Mouse (Mus musculus) liver, adult (tissue): Measurements from ENCODE around the gene Kcnmb2.

Experiments used
- GATA4 ChIP-seq: IDR thresholded peaks from 2 replicates; pipeline ENCODE4 v1.6.1; 2014; ENCODE audit warnings: mild to moderate bottlenecking, low read length; ENCODE audit not compliant: insufficient replicate concordance

Kcnmb2 gene

DNA sequence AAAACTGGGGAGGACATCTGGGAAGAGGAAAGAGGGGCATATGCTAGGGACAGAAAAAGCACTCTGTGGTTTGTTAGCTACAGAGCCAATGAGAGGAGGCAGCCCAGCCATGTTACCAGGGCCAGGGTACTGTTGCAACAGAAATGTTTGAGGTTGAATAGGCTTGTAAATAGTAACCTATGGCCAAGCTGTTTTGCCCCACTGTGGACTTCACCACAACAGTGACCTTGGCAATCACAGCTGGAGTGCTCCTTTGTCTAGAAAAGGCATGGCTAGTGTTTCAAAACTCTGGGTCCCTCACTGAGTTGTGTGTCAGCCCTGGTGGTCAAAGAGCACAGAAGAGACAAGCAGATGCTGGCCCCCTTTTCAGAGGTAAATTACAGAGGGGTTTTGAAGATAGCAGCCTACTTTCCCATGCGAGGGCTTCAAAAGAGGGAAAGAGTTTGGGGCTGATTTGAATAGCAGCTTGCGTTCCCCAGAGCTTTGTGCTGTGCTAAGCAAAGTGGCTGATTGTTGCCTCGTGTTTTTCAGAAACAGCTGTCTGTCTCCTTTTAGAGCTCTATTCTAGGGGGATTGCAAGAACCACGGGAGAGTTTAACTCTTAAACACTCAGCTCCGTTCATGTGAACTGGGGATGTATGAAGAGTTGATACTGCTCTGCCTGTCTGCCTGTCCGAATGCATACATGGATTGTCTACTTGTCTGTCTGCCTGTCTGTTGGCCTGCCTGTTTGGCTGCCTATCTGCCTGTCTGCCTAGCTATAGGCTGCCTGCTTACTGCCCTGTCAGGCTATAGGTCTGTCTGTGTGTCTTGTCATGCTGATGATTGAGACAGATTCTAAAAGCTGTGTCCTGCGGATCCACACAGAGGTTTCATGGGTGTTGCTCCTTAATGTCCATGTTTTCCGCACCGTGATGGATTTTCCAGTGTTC lies 165.0 kb downstream of the Kcnmb2 start:
- no peak for TF ChIP-seq GATA4

DNA sequence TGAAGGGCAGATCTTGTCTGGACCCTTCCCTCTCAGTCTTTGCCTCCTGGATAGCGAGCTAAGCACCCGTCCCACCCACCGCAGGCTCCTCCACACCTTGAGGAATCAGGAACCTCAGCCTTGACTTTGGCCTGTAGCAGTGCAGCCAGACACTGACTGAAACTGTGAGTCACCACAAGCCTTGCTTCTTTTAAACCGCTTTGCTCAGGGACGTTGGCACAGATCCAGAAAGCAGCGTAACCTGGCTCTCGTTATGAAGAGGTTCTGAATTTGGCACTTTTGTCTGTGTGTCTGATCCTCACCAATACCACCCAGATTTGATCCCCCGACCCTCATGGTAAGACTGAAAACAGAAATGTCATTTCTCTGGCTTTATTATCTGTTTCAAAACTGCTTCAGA lies 171.6 kb downstream of the Kcnmb2 start:
- TF ChIP-seq GATA4, result no peak

DNA sequence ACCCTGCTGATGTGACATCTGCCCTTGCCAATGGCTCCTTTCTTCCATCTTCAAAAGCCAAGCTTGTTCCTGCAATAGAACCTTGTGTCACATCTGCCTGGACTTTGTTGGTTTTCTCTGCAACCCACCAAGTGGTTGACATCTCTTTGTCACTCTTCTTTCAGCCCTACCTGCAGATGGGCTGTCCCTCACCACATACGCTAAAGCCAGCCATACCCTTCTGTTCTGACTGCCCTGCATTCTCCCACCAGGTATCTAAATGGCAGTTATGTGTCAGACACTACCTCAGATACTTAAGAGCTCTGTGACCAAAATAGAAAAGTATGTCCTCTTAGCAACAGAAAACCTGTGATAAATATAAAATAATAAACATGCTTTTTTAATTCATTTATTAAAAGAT lies 186.5 kb downstream of the Kcnmb2 start:
- TF ChIP-seq GATA4, result no peak

DNA sequence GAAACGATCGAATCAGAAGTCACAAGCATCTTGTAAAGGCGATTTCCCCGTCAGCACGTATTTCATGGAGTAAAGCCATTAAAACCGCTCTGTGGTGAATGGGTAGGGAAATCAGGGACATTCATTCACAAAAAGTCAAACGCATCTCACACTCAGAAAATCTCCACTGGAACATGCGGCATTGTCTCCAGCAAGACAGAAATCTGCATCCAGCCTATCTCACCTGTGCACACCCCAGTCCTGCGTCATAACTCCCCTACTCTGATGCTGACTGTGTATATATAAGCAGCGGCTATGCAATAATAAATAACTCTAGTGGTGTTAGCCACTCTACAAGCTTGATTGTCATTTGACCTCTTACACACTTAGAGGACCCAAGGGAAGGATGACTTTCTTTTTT lies 199.1 kb downstream of the Kcnmb2 start:
- TF ChIP-seq GATA4, result no peak

DNA sequence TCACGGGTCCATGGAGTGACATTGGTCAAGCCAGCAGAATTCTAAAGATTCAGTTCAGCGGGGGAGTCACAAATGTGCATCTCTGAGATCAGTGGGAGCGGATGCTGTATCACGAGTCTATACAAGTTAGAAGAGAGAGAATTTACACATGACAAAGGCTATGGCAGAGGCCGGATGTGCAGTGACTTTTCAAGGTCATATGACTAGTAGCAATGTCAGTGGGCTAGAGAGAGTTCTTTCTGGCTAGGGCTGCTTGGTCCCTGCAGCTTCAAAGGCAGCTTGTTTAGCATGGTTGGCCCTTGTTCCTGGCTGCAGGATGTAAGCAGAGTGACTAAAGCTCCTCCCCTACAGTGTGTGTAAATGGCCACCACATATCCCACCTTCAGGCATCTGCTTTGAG lies 217.5 kb downstream of the Kcnmb2 start:
- no peak for TF ChIP-seq GATA4

DNA sequence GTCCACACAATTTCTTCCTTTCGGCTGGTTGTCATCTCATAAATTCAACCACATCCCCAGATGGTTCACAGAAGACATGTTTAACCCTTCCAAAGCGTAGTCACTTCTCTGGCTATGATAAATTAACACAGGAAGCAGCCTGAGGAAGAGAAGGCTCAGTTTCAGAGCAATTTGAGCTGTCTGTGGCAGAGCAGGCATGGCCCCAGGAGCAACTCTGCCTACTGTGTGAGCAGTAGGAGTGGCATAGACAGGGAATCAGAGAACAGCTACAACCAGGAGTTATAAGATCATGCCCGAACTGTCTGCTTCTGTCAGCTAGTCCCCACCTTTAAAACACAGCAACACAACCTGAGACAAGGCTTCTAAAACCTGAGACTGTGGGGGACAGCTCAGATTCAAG lies 219.4 kb downstream of the Kcnmb2 start:
- TF ChIP-seq GATA4, result no peak

DNA sequence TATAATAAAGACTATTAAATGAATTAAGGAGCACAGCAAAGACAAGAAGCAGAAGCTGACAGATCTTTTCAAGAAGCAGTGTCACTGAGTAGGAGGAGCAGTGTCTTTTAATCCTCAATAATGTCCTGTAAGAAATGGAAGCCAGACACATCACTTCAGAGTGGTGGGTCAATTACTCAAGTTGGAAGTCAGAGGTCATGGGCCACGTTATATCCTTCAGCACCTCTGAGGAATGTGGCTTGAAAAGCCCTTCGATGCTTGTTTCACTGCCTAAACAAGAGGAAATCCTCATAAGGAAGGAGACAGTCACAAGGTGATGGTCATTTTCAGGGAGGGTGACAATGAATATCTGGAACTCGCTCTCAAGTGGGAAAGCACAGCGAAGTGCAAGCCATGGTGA lies 223.1 kb downstream of the Kcnmb2 start:
- TF ChIP-seq GATA4, result no peak

DNA sequence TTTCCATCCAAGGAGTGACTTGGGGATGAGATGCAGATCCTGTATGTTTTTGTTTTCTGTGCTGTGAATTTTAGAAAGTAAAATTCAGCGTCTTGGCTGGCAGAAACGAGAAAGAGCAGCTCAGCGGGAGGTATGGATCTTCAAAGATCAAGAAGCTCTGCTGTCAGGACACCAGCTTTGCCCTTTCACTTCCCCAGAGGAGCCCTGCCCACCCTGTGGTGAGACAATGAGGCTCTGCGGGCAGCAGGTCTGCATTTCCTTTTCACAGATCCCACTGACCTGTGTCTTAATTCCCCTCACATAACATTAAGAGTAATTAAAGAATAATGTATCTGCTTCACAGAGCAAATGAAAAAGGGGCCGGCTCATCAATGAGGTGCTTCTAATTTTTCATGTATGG lies 226.1 kb downstream of the Kcnmb2 start:
- no peak for TF ChIP-seq GATA4

DNA sequence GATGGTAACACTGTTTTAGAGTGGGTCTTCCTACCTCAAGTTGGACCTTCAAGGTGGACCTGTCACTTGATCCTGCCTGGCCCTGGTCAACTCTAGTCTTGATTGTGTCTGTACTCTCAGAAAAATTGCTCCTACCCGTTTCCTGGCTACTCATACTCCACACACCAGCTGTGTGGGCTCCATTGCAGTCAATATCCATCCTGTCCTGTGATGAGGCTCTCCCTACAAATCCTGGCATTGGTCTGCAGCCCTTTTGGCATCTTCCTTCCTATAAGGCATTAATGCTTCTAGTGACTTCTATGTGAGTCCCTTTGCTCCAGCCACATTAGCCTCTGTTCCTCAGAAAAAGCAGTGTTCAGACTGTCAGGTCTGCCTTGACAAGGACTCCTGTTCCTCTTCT lies 228.4 kb downstream of the Kcnmb2 start:
- TF ChIP-seq GATA4, result no peak

DNA sequence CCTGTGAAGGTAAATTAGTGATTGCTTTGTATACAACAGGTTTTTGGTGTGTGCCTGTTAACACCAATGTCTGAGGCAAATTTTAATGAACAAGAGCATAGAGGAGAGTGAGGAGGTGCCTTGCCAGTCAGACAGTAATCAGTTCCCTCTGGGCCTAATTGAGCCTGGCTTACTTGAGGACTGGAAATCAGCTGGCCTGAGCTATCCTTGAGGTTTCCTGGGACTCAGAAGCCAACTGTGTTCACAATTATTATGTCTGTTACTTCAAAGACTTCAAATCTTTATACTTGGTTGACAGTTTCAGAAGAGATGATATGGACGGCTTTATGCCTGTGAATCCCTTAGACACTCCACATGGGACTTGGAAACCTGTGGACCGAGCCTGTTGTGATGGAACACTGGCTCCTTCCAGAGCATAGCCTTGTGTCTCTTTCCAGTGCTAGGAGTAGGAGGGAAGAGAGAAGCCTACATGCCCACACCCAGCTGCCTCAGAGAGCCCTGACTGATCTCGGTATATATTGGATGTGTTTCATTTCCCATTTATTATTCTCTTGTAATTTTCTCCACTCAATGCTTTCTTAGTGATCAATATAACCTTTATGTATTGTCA lies 230.2 kb downstream of the Kcnmb2 start:
- TF ChIP-seq GATA4, result no peak

DNA sequence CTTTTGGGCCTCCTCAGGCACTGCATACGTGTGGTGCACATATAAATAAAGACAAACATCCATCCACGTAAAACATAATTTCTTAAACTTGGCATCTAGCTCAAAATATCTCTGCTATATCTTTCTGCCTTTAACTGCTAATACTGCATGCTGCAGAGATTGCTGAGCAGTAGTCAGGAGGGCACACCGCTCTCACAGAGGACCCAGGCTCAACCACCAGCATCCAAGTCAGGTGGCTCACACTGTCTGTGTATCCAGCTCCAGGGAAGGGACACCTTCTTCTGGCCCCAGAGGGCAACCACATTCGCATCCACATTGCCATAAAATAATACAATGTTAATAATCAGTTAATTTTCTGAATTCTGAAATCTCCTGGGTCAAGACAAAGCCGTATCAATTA lies 241.9 kb downstream of the Kcnmb2 start:
- no peak for TF ChIP-seq GATA4

DNA sequence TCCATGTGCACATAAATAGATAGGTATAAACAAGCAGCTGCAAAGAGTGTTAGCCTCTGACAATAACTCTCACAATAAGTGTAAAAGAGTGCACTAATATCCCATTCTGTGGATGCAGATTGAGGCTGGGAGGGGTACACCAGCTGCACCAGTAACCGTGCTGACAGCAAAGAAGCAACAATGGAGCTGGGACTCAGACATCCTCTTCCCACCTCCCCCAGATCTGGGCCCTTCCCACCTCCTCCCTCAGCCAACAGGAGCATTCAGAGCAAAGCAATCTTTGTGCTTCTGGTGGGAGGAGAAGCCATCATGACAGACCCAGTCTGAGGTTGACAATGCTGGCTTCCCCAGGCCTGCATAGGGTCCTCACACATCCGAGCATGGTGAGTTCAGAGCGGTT lies 242.3 kb downstream of the Kcnmb2 start:
- no peak for TF ChIP-seq GATA4

DNA sequence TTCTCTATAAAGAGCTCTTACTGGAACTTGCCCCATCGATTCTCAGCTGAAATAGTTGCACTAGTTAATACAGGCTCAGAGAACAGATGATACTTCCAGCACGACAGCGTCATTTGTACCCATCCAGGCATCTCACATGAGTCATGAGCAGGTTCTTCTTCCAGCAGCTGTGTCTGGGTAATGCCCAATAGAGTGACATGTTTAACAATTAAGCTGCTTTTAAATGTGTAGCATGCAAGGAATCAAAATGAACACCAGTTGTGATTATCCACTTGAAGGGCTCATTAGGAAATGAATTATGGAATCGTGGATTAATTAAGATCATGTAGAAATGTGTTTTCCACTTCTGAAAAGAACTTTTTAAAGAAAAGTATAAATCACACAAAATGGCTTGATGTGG lies 245.4 kb downstream of the Kcnmb2 start:
- no peak for TF ChIP-seq GATA4

DNA sequence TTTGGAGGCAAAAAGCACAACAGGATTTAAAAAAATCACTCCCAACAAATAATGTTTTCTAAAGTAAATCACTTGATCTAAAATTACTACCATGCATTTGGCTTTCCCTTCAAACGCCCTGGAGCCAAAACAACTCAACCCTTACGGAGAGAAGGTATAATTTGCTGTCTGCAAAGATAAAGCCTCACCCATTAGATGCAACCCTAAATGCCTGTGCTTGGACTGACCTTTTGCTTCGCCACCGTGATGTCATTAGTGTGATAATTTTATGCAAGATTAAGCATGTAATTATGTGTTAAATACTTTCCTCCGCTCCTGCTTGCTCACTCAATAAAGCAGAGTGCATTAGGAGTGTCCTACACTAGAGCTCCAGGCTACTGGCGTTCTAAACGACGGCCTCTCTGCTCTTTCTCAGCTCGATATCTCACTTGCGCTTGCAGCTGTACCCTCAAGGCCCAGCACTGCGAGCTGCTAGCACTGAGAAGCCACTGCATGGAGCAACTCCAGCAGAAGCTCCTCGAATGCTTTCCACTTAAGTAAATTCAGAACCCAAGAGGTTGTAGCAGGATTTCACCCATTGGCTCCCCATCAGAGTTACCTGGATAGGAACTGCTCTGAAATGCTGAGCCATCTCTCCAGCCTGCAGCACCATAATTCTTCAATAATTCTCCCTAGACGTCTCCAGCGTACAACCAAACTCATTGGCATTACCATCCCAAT lies 247.7 kb downstream of the Kcnmb2 start:
- TF ChIP-seq GATA4, result no peak

DNA sequence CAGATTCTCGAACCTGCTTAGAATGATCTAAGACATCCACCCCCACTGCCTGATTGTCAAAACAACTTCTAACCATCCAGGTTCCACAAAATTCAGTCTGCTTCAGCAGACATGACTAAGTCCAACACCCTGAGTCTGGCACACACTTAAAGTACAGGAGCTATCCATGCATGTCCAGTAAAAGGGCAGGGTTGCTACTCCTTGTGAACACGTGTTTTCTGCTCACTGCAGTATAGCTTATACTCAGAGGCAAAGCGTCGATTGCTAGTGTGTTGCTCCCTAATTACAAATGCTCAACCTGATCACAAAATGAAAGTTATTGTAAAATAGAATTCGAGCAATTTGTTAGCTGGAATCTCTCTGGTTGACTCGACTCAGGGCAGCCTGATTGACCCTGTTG lies 278.2 kb downstream of the Kcnmb2 start:
- no peak for TF ChIP-seq GATA4

DNA sequence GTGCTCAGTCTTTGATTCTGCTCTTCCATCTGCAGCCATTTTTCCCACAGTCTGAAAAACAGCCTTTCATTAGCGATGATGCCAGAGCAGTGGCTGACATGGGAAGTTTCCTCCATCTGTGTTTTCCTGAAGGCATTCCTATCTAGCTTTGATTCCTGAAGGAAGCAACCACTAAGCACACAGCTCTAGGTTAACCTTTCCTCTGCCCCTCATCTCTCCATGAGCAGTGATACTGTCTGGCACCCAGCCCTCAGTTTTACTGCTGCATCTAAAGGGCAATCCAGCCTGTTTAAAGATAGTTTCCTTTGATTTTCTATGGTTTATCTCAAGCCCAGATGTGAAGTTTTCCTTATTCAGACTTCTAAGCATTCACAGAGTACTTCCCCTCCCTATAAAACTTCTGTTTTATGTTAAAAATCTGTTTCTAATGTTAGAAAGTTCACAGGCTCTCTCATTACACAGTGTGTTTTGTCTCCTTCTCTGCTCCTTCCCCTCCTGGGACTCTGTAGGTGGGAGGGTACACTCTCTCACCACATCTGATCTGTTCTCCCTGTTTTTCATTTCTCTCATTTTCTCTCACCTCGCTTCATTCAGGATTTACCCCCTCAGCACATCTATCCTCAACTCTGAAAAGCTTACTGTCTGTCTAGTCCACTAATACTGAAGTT lies 283.7 kb downstream of the Kcnmb2 start:
- TF ChIP-seq GATA4, result no peak

DNA sequence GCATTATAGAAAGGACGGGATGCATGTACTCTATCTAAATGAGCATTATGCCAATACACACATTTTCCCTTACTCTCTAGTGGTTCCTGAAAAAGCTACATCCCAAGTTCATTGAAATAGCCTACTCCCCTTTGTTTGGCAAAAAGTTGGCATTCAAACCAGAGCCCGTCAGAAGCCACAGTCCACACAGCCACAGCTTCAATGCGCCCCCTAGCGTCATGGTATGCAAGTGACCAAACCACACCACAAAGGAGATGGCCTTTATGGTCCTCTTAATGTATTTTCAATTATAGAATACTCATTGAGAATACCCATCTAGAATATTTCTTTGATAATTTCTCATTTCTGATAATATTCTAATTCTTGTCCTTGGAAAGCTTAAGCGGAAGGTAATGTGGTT lies 286.2 kb downstream of the Kcnmb2 start:
- no peak for TF ChIP-seq GATA4
